Mouse (Mus musculus) 3134 (cell line): ENCODE data around the gene Chmp4b.
A peak's percentile ranks its signal among the peaks of the same experiment; 100 is the strongest.

Experiments used
- DNase-seq: peaks from one replicate; pipeline ENCODE4 v3.0.0-alpha.2; 2011; ENCODE audit warnings: low spot score; ENCODE audit not compliant: insufficient read length; ENCODE audit errors: extremely low read depth

Gene Chmp4b

GRCm38 (mm10) chr2:154651363-154651762, at the start of gene Chmp4b:
Gene Chmp4b, plus strand, starts transcription at chr2:154651705.
- no peak for DNase-seq

- DNase-seq: no peak
These were observed 48.4 kb upstream of the Chmp4b start for GRCm38 (mm10) chr2:154603007-154603637.

- DNase-seq: peak; percentile 92
These were observed 47.8 kb upstream of the Chmp4b start, which contains the start of gene Pxmp4 for GRCm38 (mm10) chr2:154603638-154604153. Gene Pxmp4, minus strand, starts transcription at chr2:154603708.

GRCm38 (mm10) chr2:154604156-154604555, 47.3 kb upstream of the Chmp4b start:
- DNase-seq: no peak

- no peak for DNase-seq
These were observed 44.5 kb upstream of the Chmp4b start for GRCm38 (mm10) chr2:154606965-154607364.

GRCm38 (mm10) chr2:154609050-154609767, 42.3 kb upstream of the Chmp4b start:
- no peak for DNase-seq

GRCm38 (mm10) chr2:154613118-154614115, 38.1 kb upstream of the Chmp4b start, which contains the start of the genes Zfp341 and 4930519P11Rik:
Gene Zfp341, plus strand, starts transcription at chr2:154613297.
Gene 4930519P11Rik, minus strand, starts transcription at chr2:154613437.
- peak; percentile 90 for DNase-seq

GRCm38 (mm10) chr2:154614841-154615576, 36.5 kb upstream of the Chmp4b start:
- no peak for DNase-seq

- DNase-seq: no peak
These were observed 35.8 kb upstream of the Chmp4b start for GRCm38 (mm10) chr2:154615674-154616073.

GRCm38 (mm10) chr2:154617061-154617460, 34.4 kb upstream of the Chmp4b start:
- no peak for DNase-seq

- no peak for DNase-seq
These were observed 29.8 kb upstream of the Chmp4b start for GRCm38 (mm10) chr2:154621684-154622083.

GRCm38 (mm10) chr2:154624137-154624536, 27.4 kb upstream of the Chmp4b start:
- no peak for DNase-seq

- DNase-seq: no peak
These were observed 21.0 kb upstream of the Chmp4b start for GRCm38 (mm10) chr2:154630531-154630930.

- DNase-seq: no peak
These were observed 19.2 kb upstream of the Chmp4b start for GRCm38 (mm10) chr2:154632203-154632780.

- no peak for DNase-seq
These were observed 18.3 kb upstream of the Chmp4b start for GRCm38 (mm10) chr2:154633039-154633742.

GRCm38 (mm10) chr2:154633876-154634644, 17.4 kb upstream of the Chmp4b start:
- DNase-seq: no peak

GRCm38 (mm10) chr2:154635826-154636225, 15.7 kb upstream of the Chmp4b start:
- DNase-seq: no peak

GRCm38 (mm10) chr2:154638521-154638920, 13.0 kb upstream of the Chmp4b start:
- DNase-seq: no peak
